Mouse (Mus musculus) CD4-positive, CD25-positive, alpha-beta regulatory T cell, adult 2 months (primary cell): Measurements from ENCODE around the gene Sh3bp5l.
"Not testable (repeated sequence)": the region's sequence is repeated elsewhere in the genome, so short reads cannot be mapped to it uniquely, and the experiment has no call there.

Source experiments
- DNase-seq: peaks from one replicate; pipeline ENCODE4 v3.0.0-alpha.2; 2012; ENCODE audit warnings: low read depth, low spot score

The Sh3bp5l gene

DNA sequence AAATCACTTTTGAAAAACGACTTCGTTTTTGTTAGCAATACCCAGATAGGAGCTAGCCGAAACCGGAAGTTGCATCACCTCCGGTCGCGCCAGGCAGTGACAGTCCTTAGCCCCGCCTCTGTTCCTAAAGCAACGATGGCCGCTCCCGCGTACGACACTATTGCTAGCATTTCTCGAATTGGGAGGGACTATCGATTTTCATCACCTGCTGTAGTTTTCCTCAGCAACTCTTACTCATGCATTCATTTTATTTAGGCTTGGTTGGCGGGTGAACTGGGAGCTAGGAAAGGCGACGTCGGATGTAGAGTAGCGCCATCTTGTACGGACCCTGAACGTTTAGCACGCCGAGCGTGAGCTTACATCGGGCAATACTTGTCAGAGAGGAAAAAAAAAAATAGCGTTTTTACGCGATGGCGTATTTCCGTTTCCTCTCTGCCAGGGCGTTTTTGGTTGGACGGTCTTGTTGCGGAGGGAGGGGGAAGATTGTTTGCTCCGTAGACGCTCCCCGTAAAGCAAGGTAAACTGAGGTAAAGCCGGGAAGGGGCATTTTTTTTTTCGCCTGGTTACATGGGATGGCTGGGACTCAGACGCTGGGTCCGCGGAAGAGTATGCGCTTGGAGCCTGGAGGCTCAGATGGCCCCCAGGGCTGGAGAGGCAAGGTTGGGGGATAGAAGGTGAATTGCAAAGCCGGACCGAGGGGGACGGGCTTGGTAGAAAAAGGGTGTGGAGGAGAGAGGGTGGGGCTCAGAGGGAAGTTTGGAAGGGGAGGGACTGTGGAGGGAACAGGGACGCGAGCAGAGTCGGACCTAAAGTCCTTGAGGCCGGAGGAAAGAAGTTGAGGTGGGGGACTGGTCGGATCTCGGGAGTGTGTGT is at the start of gene Sh3bp5l, which contains the start of gene Zfp672:
Gene Sh3bp5l, plus strand, starts transcription at position 449 of the 873 bp plus-strand sequence.
Gene Zfp672, minus strand, starts transcription at position 64 of the 873 bp plus-strand sequence.
- DNase-seq: peak; percentile 94

DNA sequence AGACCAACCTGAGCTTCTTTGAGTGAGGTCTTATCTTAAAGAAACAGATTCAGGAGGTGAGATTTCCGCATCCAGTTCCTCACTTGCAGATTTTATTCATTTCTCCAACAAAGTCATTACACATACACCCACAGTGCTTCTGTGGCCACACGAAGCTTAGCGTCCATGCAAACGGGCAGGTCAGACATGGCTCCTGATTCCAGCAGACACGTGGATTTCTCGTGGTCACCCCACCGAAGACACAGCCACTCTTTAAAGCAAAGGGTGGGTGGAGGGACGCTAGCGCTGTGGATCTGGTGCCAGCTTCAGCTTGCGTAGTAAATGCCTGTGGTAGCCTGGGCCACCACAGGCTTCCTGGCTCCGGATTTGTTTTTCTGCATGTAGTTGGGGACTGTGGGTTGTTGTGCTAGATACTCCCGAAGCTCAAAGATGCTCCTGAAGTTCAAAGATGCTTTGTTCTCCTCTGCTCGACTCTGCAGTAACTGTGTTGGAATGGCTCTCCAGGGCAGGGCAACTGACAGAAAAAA is 48.5 kb upstream of the Sh3bp5l start:
- no peak for DNase-seq

DNA sequence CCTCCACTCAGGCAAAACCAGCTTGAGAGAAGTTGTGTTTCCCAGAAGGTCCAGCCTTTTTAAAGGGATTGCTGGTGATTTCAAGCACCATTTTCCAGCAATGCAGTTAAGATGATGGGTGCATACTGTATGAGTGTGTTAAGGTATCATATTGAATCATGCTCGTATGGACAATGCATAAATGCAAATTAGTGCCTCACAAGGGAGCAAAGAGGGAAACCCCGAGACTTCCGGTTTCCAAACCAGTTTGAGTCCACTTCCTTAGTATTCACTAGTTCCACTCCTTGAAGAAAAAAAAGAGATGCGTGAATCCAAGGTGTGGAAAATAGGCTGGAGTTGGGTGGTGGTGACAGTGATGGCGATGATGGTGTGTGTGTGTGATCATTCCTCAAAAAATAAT is 48.0 kb upstream of the Sh3bp5l start:
- DNase-seq: no peak

DNA sequence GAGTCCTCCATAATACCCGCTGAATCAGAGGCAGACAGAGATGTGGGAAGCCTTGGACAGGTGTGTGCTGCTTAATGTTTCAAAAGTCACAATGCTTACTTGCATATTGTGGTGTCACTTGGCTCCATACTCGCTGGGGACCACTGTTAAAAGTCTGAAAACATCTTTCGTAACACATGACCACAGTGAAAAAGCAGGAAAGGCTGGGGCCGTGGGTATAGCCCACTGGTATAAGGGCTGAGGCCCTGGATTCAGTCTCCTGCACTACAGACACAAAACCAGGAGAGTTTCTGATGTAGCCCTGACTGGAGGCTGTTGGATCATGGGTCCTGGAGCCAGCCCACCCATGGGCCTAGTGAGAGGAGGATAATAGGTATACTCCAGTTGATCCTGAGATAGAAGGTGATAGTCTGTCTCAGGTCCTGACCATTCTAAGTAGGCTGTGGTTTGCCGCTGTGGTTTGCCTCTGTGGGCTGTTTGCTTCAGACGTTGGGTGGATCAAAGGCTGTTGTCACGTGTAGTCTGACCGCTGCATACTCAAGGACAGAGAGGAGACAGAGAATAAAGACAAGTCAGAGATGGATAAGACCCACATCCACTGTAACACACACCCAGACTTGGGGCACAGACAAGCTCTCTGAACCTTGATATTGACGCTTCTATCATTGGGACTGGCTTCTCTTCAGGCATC is 40.4 kb upstream of the Sh3bp5l start:
- peak; percentile 19 for DNase-seq

DNA sequence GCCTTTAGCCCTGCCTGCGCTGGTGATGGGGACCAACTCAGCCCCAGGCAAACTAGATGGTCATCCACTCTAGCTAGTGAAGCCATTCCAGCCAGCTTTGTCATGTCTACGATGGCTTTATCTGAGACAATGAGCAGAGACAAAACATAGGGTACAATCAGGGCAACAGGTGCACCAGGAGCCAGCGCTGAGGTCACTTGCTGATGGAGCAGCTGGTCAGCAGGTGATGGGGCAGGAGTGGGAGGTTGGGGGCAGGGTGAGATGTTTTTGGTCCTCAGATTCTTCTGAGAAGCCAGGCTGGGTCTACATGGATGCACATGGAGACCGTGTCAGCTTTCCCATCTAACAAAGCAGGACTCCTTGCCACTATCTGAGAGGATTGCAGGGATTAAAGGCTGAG is 39.7 kb upstream of the Sh3bp5l start:
- no peak for DNase-seq

DNA sequence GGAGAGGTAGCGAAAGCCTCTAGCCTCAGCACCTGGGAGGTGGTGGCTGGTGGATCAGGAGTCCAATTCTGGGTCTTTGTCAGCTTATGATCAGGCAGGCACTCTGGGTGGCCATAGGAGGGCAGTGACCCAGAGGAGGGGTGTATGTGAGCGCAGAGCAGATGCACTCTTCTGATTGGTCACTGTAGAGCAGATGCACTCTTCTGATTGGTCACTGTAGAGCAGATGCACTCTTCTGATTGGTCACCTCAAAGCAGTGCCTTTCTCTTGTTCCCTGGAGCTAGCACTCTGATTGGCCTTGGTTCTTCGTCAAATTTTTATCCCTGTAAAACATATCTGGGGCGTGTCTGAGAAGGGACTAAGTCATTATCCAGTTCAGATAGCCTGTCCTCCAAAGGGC is 37.7 kb upstream of the Sh3bp5l start:
- no peak for DNase-seq

DNA sequence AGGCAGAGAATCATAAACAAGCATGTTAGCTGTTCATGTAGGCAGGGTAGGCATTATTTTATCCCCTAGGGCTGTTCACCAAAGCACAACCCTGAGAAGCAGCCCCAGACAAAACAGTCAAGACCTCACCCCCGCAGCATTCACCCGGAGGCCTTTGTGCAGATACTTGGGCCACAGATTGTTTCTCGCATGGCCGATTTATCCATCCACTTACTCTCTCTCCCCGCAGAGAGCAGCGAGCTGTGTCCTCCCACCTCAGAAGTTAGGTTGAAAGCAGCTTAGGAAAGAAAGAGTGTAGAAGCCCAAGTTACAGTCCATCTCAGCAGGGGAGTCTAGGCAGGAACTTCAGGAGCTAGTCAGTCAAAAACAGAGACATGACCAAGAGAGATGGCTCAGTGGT is 33.1 kb upstream of the Sh3bp5l start:
- no peak for DNase-seq

DNA sequence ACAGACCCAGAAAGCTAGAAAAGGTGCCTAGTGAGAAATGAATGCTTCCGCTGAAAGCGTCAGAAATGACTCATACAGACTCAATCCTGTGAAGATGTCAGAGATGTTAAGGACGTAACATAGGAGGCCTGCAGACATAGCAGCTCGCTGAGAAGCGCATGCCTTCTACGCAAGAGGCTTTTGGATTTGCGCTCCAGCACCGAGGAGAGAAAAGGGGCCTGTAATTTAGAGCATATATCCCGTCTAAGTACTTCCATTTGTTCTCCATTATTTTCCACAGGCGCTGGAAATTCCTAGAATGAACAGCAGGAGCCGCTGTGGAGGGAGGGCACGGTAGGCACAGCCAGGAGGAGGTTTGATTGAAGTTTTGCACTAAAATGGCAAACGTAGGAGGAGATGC is 29.5 kb upstream of the Sh3bp5l start:
- DNase-seq: peak; percentile 84

DNA sequence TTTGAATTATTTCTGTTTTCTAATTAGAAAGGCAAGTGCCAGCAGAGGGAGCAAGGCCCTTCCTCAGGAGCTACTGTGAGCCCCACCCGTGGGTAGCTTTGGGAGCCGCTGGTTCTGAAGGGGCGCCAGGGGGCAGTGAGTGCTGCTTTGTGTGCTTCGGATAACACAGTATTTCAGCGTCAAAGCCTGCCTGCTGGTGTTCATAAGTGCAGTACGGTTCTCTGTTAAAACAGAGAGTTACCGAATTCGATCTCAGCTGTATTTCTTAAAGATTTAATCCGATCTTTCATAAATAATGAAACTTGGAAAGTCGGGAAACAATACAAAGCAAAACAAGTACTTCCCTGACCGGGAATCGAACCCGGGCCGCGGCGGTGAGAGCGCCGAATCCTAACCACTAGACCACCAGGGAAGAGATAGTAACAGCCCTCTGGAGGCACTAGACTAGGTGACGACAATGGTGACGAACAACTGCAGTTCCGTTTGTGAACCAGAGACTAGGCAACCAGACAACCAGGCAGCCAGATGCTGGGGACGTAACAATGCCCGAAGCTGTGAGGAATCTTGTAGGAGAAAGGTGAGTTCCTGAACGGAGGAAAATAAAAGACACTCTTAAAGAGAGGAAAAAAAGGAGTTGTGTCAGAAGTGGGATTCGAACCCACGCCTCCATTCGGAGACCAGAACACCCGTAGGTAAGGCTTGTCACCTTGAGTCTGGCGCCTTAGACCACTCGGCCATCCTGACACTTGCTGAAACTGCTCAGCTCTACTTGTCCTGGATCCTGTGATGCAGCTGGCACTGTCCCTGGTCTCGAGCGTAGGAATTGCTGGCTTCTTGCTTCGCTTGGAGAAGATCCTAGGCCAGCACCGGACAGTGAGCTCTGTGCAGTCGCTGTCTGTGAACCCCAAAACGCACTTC is 28.4 kb upstream of the Sh3bp5l start:
- peak; percentile 96 for DNase-seq

DNA sequence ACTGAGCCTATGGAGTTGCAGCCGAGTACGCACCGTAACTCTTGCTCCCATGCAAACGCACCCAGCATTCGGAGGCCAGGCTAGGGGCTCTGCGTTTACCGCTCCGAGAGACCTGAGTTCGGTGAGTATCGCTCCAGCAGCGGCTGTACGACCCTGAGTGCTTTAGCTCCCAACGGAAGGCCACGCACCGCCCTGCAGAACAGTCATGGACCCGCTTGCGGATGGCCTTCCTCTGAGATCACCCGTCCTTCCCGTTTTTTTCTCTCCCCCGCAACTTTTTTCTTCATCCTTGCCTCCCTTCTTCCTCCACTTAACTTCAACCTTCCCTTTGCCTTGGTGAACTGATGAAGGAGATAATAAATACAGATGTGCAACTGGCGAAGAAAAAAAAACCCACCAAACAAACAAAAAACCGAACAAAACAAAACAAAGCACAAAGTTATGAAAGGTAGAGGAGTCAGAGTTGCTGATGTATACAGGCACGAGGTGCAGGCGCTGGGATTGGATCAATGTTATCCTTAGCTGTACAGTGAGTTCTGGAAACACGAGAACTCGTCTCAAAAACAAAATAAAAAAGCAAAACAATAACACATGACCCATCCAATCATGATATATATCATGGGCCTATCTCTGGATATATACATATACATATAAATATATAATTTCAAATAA is 27.6 kb upstream of the Sh3bp5l start:
- DNase-seq: no peak

DNA sequence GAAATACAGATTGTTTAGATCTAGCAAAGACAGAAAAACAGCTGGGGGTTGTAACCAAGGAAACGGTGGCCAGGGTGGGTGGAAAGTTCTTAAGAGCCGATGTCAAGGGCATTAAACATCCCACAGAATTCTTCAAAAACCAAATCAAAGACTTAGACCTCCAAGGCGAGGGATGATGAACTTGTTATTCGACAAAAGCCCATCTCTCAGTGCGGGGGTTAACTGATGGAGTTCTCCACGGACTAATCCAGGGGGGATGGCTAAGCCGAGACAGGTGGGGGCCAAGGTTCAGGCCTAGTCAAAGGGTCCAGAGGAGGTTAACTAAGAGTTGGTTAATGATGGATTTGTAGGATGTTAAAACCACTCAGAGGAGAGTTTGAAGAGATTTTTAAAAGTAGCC is 26.9 kb upstream of the Sh3bp5l start:
- DNase-seq: peak; percentile 18

DNA sequence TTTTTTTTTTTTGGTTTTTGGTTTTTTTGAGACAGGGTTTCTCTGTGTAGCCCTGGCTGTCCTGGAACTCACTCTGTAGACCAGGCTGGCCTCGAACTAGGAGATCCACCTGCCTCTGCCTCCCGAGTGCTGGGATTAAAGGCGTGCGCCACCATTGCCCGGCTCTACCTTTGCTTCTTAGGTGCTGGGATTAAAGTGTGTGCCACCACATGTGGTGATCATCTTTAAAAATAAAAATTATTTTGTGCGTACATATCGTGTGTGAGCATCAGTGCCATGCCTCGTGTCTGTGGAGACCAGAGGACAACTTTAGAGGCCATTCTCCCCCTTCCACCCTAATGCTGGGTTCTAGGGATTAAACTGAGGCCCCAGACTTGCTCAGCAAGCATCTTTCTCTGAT is 25.2 kb upstream of the Sh3bp5l start:
- DNase-seq: not testable (repeated sequence)

DNA sequence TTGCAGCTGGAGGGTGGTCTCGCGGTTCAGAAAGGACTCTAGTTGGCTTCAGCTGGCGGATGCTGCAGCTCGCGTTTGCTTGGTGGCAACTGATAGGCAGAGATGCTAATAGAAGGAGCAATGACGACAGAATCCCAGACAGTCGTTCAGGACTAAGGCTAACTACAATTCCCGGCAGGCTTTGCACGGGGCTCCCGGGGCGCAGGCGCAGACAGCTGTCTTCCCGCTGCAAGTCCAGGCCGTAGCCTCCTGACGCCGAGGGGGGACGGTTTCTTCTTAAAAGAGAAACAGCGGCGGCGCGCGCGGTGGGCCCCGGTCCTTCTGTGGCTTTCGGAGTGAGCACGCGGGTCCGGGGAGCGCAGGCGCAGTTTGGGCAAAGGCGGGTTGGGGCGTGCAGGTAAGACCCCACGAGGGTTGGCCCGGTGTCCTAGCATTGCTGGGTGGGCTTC is 23.6 kb upstream of the Sh3bp5l start, which contains the start of gene Zfp692:
Gene Zfp692, plus strand, starts transcription at position 210 of the 449 bp plus-strand sequence.
- peak; percentile 94 for DNase-seq

DNA sequence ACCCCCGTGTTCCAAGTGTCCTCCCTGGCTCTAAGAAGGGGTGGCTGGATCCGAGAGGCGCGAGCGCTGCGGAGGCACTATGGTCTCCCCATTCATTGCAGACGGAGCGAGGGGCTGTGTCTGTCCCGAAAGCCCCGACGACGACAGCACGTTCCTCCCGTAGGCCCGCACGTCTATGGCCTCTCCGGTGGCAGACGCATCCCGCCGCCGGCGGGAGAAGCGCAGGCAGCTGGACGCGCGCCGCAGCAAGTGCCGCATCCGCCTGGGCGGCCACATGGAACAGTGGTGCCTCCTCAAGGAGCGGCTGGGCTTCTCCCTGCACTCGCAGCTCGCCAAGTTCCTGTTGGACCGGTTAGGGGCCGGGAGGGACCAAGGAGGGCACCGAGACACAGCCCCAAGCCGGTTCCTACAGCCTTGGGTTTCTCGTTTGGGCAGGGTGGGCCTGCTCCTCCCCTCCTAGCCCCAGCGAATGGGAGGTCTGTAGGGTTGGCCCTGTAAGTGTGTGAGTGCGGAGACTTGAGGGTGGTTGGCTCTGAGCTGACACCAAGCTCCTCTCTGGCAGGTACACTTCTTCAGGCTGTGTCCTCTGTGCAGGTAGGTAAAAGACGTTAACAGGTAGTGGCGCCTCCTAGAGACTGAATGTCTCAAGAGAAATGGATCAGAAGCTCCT is 23.0 kb upstream of the Sh3bp5l start:
- DNase-seq: peak; percentile 76

DNA sequence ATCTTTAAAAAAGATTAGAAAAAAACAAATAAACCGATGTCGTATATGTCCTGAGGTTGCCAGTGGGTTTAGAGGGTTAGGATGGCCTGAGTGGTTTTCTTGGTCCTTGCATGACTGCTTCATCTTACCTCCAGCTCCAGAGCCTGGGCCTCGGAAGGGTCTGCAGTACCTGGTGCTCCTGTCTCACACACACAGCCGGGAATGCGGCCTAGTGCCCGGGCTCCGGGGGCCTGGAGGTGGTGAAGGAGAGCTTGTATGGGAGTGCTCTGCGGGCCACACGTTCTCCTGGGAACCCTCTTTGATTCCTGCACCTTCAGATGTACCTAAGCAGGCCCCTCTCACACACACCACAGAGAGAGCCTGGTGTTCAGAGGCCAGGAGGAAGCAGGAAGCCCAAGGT is 21.9 kb upstream of the Sh3bp5l start:
- DNase-seq: no peak

DNA sequence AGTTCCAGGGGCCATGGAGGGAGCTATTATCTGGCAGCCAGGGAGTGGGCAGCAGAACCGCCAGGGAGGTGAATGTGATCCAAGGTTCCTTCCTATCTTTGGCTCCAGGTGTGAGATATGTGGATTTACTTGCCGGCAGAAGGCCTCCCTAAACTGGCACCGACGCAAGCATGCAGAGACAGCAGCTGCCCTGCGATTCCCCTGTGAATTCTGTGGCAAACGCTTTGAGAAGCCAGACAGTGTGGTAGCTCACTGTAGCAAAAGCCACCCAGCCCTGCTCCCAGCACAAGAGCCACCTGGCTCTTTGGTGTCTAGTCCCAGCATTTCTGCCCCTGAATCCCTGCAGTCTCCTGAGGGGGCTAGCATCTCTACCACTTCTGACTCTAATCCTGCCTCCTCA is 16.5 kb upstream of the Sh3bp5l start:
- no peak for DNase-seq

DNA sequence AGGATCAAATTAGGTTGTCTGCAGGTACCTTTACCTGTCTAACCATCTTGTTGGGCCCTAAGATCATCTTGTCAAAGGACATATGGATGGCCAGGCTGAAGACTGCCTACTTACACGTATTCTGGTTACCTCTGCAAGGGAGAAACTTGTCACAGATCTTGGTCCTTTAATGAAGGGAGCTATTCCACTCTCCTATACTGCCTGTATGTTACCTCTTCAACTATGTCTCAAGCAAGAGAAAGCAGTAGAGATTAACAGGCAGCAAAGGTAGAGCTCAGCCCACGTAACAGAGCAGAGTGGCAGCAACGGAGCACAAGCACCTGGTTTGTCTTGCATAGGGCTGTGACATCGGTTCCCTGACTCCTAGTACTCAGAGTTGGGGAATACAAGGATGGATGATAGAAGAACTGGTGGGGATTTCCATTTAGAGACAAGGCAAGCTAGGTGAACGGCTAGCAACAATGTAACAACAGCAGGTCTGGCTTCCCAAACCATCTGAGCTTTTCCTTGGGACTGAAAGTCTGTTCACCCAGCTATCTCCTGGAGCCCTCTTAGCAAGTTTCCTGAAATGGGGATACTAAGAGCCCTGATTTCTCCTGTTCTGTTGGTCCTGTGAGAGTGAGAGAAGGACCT is 14.9 kb upstream of the Sh3bp5l start:
- DNase-seq: no peak

DNA sequence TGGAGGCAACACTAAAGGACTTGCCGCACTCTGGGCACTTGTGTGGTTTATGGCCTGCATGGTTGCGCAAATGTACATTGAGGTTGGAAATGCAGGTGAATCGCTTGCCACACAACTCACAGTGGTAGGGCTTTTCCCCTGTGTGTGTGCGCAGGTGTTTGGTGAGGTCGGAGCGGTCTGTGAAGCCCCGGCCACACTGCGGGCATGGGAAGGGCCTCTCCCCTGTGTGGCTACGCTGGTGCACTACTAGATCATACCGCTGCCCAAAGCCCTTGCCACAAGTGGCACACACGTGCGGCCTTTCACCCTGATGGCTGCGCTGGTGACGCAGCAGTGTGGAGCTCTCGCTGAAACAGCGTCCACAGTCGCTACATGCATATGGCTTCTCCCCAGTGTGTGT is 14.2 kb upstream of the Sh3bp5l start:
- DNase-seq: no peak

DNA sequence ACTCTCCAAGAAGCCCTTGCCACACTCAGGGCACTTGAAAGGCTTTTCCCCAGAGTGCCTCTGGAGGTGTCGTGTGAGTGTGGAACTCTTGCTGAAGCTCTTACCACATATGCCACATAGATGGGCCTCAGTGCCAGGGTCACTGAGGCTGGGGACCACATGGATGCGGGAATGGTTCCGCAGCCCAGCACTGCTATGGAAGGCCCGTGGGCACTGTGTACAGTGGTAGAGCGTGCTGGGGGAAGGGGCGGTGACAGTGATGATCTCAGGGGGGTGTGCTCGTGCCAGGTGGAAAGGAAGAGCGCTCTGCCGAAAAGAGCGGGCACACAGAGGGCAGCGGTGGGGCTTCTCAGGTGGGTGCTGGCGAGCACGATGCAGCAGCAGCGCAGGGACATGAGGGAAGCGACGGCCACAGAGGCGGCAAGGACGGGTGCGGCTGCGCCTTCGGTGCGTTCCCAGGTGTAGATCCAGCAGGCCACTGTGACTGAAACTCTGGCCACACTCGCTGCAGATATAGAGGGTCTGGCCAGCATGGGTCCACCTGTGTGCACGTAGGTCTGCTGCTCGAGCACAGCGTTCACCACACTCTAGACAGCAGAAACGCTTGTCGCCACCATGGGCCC is 13.6 kb upstream of the Sh3bp5l start:
- no peak for DNase-seq
